Mouse (Mus musculus): ENCODE results near the gene Ramp3. TPM values are rescaled to one million over a fixed set of nuclear protein-coding genes. Genes with fewer than 3 reads are reported as not detected.

Ramp3 gene
- polyA plus RNA-seq, 1 experiment from 2014 or later: 10.2 TPM

DNA sequence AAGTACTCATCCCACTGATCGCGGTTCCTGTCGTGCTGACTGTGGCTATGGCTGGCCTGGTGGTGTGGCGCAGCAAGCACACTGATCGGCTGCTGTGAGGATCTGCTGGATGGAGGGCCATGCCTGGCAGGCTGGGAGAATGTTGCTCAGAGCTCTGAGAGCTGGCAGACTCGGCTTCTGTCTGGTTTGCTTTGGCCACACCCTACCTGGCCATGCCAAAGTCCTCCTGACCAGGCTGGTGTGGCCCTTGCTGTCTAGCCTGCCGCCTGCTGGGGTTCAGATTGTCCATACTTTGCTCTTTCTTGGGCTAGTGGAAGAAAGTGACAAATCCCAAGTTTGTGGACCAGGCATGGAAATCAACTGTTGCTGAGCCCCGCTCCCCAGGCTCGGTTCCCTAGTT is 18.3 kb downstream of the Ramp3 start:
- H3K9me3 ChIP-seq: no peaks in the 10 kb centered on the region
- H3K36me3 ChIP-seq (replicated peaks): no peaks in the 10 kb centered on the region
- H3K27me3 ChIP-seq (replicated peaks): no peaks in the 10 kb centered on the region
- WGBS: 91% methylated on average over 9 of the region's 9 CpGs
- no peaks in the 10 kb centered on the region for H3K4me1 ChIP-seq
- ATAC-seq (replicated peaks): no peak
- H3K4me3 ChIP-seq: no peak overlapping the region
- H3K27ac ChIP-seq: no peak overlapping the region
- no peak overlapping the region for H3K9ac ChIP-seq
- no peak overlapping the region for H3K4me2 ChIP-seq

DNA sequence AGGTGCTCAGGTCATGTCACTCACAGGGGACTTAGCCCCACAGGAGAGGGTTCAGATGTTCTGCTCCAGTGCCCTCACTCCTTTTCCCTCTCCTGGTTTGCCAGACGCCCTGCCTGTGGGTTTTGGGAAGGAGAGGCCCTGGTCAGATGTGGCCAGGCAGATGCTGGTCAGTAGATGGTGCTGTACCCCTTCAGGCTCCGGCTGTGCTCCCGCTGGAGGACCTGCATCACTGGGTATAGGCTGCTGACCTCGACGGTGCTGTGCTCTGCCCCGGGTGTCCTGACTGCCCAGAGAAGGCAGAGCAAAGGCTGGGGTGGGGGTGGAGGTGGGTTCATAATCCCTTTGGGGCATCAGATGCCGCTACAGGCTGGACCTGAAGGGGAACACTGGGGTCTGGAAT is 19.2 kb downstream of the Ramp3 start:
- H3K4me3 ChIP-seq: no peak overlapping the region
- whole genome bisulfite sequencing: 13% methylated on average over 7 of the region's 7 CpGs
- no peak overlapping the region for H3K9ac ChIP-seq
- no peaks in the 10 kb centered on the region for H3K27me3 ChIP-seq (replicated peaks)
- peak; percentile 74 for ATAC-seq (replicated peaks)
- no peaks in the 10 kb centered on the region for H3K36me3 ChIP-seq (replicated peaks)
- no peaks in the 10 kb centered on the region for H3K9me3 ChIP-seq
- H3K4me2 ChIP-seq: no peak overlapping the region
- H3K27ac ChIP-seq: no peak overlapping the region
- no peaks in the 10 kb centered on the region for H3K4me1 ChIP-seq

DNA sequence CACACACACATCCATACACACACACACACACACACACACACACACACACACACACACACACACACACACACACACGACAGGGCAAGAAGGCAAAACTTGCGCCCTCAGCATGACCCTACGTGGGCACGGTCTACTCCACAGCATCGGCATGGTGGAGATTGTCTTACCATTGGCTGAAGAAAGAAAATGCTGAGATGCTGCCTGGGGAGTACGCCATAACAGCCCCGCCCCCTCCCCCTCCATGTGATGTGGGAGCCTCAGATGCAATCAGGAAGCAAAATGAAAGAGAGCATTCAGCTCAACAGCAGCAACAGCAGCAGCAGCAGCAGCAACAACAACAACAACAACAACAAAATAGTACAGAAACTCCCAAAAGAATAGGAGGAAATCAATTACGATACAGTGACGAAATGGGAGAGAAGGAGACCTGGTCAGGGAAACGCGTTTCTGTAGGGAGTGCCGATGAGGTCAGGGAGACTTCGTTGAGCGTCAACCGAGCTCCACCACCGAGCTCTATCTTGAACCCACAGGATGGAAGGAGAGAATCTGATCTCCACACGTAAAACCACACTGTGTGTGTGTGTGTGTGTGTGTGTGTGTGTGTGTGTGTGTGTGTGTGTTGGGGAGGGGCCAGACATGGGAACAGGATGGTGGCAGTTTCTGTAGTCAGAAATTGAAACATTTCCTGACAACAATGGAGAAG is 21.5 kb downstream of the Ramp3 start:
- H3K9me3 ChIP-seq: no peaks in the 10 kb centered on the region
- no peak overlapping the region for H3K4me2 ChIP-seq
- no peak for ATAC-seq (replicated peaks)
- 78% methylated on average over 17 of the region's 17 CpGs for WGBS
- H3K27me3 ChIP-seq (replicated peaks): no peaks in the 10 kb centered on the region
- H3K27ac ChIP-seq: no peak overlapping the region
- H3K4me3 ChIP-seq: no peak overlapping the region
- no peaks in the 10 kb centered on the region for H3K36me3 ChIP-seq (replicated peaks)
- H3K4me1 ChIP-seq: no peaks in the 10 kb centered on the region
- H3K9ac ChIP-seq: no peak overlapping the region

DNA sequence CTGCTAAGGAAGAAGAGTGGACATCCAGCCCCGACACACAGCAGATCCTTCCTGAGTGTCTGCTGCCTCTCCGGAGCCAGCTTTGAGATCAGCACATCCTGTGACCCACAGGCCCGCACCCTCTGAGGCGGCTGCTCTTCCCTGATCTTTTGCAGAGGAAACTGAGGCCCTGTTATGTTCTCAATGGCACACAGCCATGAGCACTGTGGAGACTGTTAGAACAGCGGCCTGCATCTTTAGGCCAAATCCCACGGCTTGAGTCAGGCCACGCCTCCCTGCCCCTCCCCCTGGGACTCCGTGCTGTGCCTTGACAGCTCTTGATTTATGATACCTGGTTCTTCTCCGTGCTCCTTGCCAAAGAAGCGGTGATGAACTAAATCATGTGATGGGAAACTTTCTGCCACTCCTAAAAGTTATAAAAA is 22.1 kb downstream of the Ramp3 start:
- 42% methylated on average over 10 of the region's 10 CpGs for WGBS
- no peaks in the 10 kb centered on the region for H3K27me3 ChIP-seq (replicated peaks)
- no peak overlapping the region for H3K9ac ChIP-seq
- no peak overlapping the region for H3K27ac ChIP-seq
- no peaks in the 10 kb centered on the region for H3K36me3 ChIP-seq (replicated peaks)
- H3K4me3 ChIP-seq: no peak overlapping the region
- no peak for ATAC-seq (replicated peaks)
- H3K4me2 ChIP-seq: no peak overlapping the region
- no peaks in the 10 kb centered on the region for H3K9me3 ChIP-seq
- no peaks in the 10 kb centered on the region for H3K4me1 ChIP-seq

DNA sequence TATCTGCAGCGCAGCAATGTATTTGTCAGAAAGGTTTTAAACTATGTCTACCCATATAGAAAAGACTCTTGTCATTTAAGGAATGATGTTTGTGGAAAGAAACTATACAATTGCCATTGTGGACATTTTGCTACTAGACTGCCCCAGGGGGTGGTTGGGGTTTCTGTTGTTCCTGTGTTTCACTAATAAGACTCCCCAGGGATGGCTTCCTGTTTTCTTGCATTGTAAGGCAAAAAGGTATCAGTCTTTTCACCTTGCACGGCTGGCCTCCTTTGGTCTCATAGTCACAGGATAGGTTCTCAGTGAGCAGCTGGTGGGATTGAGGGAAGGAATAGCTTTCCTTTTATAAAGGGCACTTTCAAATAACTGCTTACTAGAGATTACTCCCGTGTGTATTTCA is 26.4 kb downstream of the Ramp3 start:
- no peaks in the 10 kb centered on the region for H3K4me1 ChIP-seq
- no peak overlapping the region for H3K4me3 ChIP-seq
- 60% methylated on average over 3 of the region's 3 CpGs for WGBS

DNA sequence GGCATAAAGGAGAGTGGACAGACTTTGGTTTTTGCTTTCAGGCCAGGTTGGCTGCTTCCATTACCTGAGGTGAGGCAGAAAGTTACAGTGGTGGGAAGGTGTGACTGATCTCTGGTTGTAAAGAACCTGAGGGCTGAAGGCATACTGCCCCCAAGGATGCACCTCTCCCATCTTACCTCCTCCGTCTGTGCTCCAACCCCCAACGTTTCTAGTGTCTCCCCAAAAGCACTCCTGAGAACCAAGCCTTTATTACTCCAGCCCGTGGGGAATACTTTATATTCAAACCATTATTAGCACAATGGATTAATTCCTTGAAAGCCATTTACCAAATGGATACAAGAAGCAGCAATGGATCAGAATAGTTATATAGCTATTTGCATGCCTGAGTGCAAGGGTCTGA is 30.6 kb downstream of the Ramp3 start:
- no peak overlapping the region for H3K4me2 ChIP-seq
- no peaks in the 10 kb centered on the region for H3K27me3 ChIP-seq (replicated peaks)
- no peaks in the 10 kb centered on the region for H3K36me3 ChIP-seq (replicated peaks)
- H3K27ac ChIP-seq: no peak overlapping the region
- H3K9ac ChIP-seq: no peak overlapping the region
- 67% methylated on average over 3 of the region's 3 CpGs for WGBS
- H3K4me3 ChIP-seq: no peak overlapping the region
- H3K9me3 ChIP-seq: no peaks in the 10 kb centered on the region
- H3K4me1 ChIP-seq: no peaks in the 10 kb centered on the region
- no peak for ATAC-seq (replicated peaks)

More for the DNA sequence above, 26.4 kb downstream of the Ramp3 start:
- ATAC-seq (replicated peaks): no peak
- no peak overlapping the region for H3K4me2 ChIP-seq
- H3K27me3 ChIP-seq (replicated peaks): no peaks in the 10 kb centered on the region
- no peak overlapping the region for H3K9ac ChIP-seq
- H3K36me3 ChIP-seq (replicated peaks): no peaks in the 10 kb centered on the region
- no peaks in the 10 kb centered on the region for H3K9me3 ChIP-seq
- H3K27ac ChIP-seq: no peak overlapping the region

DNA sequence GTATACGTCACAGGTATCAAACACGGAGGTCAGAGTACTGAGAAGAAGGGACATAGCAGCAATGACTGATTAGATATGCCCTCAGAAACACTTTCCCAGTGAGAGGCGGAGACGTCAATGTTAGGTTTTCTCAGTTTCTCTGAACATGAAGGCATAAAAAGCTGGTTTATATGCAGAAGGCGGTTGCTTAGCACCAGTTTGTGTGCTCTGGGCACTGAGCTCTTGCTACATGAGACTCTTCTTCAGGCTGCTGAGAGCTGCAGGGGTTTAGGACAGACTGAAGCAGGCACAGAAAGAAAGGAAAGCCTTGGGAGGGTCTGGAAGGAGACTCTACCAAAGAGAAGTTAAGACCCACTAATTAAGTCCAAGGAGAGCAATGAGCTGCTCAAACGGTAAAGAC is 34.0 kb downstream of the Ramp3 start:
- WGBS: 70% methylated on average over 6 of the region's 6 CpGs
- H3K4me1 ChIP-seq: no peaks in the 10 kb centered on the region
- H3K4me3 ChIP-seq: no peak overlapping the region
- no peak overlapping the region for H3K9ac ChIP-seq
- no peaks in the 10 kb centered on the region for H3K27me3 ChIP-seq (replicated peaks)
- H3K36me3 ChIP-seq (replicated peaks): no peaks in the 10 kb centered on the region
- no peaks in the 10 kb centered on the region for H3K9me3 ChIP-seq
- no peak overlapping the region for H3K27ac ChIP-seq
- no peak for ATAC-seq (replicated peaks)
- H3K4me2 ChIP-seq: no peak overlapping the region

DNA sequence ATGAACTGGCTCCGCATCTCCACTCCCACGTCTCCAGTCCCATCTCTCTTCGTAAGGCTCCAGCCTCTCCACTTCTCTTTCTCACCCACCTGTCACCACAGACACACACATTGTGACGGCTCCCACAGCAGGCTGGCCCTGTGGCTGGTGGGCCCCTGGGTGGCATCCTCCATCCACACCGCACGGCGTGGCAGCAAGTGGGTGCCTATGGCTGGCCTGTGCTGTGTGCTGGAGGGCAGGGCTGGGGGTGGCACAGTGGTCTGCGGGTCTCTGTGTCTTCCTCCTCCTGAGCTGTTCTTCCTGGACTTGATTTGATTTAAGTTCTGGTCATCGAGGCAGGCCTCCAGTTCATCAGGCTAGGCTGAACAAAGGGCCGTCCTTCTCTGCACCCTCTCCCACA is 35.8 kb downstream of the Ramp3 start:
- Histone ChIP-seq H3K9ac (no peak overlapping the region), H3K36me3 (replicated peaks) (no peaks in the 10 kb centered on the region), H3K9me3 (no peaks in the 10 kb centered on the region), H3K4me2 (no peak overlapping the region), H3K4me3 (no peak overlapping the region), H3K27ac (no peak overlapping the region), H3K27me3 (replicated peaks) (no peaks in the 10 kb centered on the region), H3K4me1 (no peaks in the 10 kb centered on the region)
- ATAC-seq (replicated peaks): no peak
- WGBS: 92% methylated on average over 10 of the region's 10 CpGs

DNA sequence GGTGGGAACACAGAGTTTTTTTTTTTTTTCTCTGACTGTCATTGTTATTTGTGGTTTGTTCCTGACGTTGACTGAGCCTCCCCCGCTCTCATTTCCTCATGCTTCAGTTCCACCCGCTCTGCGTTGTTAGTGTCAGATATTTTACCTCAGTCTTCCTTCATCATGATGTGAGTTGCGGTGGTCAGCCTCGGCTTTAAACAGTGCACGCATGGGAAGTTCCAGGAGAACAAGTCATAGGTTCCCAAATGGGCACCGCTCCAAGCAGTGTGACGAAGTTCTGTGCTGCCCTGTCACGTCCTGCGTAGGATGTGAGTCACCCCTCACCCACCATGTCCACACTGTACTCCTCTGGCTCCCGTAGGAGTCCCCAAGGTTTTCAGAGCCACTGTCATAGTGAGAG is 36.9 kb downstream of the Ramp3 start:
- H3K27ac ChIP-seq: no peak overlapping the region
- H3K9me3 ChIP-seq: no peaks in the 10 kb centered on the region
- peak; percentile 41; the same call in 1 of the 2 replicates for ATAC-seq (replicated peaks)
- H3K9ac ChIP-seq: no peak overlapping the region
- no peaks in the 10 kb centered on the region for H3K4me1 ChIP-seq
- H3K36me3 ChIP-seq (replicated peaks): no peaks in the 10 kb centered on the region
- no peak overlapping the region for H3K4me2 ChIP-seq
- 82% methylated on average over 12 of the region's 12 CpGs for WGBS
- H3K27me3 ChIP-seq (replicated peaks): no peaks in the 10 kb centered on the region
- no peak overlapping the region for H3K4me3 ChIP-seq

DNA sequence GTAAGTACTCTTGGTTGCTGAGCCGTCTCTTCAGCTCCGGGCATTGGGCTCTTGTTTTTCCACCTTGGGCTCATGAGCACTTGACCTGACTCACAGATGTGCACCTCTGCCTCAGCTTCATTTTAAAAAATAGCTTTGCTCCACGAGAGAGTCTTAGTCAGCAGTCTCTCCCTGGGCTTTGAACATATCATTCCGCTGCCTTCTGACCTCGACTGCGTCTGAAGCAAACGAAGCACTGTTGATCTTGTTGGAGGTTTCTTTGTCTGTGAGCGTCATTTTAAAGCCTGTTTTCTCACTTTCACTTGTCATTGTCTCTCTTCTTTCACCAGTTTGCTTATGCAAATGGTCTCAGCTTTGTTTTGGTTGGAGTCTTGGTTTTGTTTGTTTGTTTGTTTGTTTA is 38.2 kb downstream of the Ramp3 start:
- ATAC-seq (replicated peaks): no peak
- H3K4me2 ChIP-seq: no peak overlapping the region
- H3K4me3 ChIP-seq: no peak overlapping the region
- no peak overlapping the region for H3K9ac ChIP-seq
- H3K36me3 ChIP-seq (replicated peaks): no peaks in the 10 kb centered on the region
- no peaks in the 10 kb centered on the region for H3K4me1 ChIP-seq
- no peaks in the 10 kb centered on the region for H3K27me3 ChIP-seq (replicated peaks)
- H3K27ac ChIP-seq: no peak overlapping the region
- H3K9me3 ChIP-seq: no peaks in the 10 kb centered on the region
- WGBS: 74% methylated on average over 8 of the region's 8 CpGs

DNA sequence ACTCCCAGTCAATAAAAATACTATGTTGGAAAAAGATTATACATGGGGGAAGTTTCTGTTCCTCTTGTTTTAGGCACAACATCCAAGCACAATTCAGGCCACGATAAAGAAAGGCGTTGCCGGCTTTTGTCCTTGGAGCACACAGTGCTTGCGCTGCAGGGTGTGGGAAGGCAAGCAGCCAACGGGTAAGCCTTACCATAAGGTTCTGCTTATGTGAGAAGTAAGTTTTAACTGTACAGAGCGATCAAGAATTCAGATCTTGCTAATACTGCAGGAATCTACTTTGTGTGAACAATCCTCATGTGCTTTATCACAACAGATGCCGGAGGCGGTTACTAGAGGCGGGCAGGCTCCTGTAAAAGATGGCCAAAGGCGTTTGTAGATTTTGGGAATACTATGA is 39.4 kb downstream of the Ramp3 start:
- H3K4me3 ChIP-seq: no peak overlapping the region
- no peaks in the 10 kb centered on the region for H3K36me3 ChIP-seq (replicated peaks)
- H3K4me2 ChIP-seq: no peak overlapping the region
- no peaks in the 10 kb centered on the region for H3K27me3 ChIP-seq (replicated peaks)
- no peak overlapping the region for H3K9ac ChIP-seq
- no peaks in the 10 kb centered on the region for H3K9me3 ChIP-seq
- ATAC-seq (replicated peaks): no peak
- 89% methylated on average over 10 of the region's 10 CpGs for WGBS
- no peak overlapping the region for H3K27ac ChIP-seq
- H3K4me1 ChIP-seq: no peaks in the 10 kb centered on the region

DNA sequence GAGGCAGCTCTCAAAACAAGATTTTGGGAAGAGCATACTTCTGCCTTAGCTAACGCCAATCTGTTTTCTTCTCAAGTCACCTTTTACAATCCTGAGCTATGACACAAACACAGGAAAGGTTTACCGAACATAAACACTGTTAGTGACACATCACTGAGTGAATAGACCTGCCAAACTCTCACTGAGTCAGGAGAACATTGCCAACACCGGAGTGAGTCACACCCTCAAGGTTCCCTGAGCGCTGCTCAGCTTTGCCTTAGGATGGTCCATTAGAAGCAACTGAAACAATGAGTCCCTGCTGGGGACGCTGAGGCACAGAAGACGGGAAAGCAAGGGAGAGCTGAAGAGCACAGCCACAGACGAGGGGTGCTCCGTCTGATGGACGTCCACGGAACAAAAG is 40.0 kb downstream of the Ramp3 start:
- Histone ChIP-seq H3K27me3 (replicated peaks) (no peaks in the 10 kb centered on the region), H3K27ac (no peak overlapping the region), H3K9me3 (no peaks in the 10 kb centered on the region), H3K9ac (no peak overlapping the region), H3K4me2 (no peak overlapping the region), H3K4me1 (no peaks in the 10 kb centered on the region), H3K36me3 (replicated peaks) (no peaks in the 10 kb centered on the region), H3K4me3 (no peak overlapping the region)
- WGBS: 85% methylated on average over 10 of the region's 10 CpGs
- no peak for ATAC-seq (replicated peaks)

DNA sequence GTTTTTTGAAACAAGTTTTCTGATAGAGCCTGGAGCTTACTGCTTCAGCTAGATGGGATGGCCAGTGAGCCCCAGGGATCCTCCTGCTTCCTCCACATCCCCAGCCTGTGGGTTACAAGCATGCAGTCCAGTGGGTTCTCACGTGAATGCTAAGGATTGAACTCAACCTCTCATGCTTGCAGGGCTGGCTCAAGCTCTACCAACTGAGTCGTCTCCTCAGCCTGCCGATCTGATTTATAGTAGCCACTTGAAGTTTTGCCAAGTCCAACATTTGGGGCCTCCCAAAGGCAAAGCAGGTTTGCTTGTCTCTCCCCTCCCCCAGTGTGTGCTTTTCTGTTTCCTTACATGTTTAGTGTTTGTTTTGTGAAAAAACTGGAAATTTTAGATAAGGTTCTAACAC is 43.9 kb downstream of the Ramp3 start:
- H3K36me3 ChIP-seq (replicated peaks): no peaks in the 10 kb centered on the region
- H3K9me3 ChIP-seq: no peaks in the 10 kb centered on the region
- peaks cover 5% of the 10 kb centered on the region; the same call in 1 of the 2 replicates for H3K4me1 ChIP-seq
- no peak overlapping the region for H3K9ac ChIP-seq
- H3K27me3 ChIP-seq (replicated peaks): no peaks in the 10 kb centered on the region
- H3K4me3 ChIP-seq: no peak overlapping the region
- WGBS: 81% methylated on average over 3 of the region's 3 CpGs
- H3K27ac ChIP-seq: no peak overlapping the region
- no peak overlapping the region for H3K4me2 ChIP-seq
- ATAC-seq (replicated peaks): no peak
